Mouse (Mus musculus) G1E (cell line): ENCODE results near the gene Ncoa3.

Experiments
- CTCF ChIP-seq: IDR thresholded peaks from 2 replicates; pipeline ENCODE4 v1.5.1; 2012; ENCODE audit warnings: low read depth, low read length, inconsistent platforms, mixed read lengths
- GATA1 ChIP-seq: IDR thresholded peaks from 2 replicates; pipeline ENCODE4 v1.6.1; 2012; ENCODE audit warnings: borderline replicate concordance, low read length, inconsistent platforms, mixed read lengths
- GATA2 ChIP-seq: IDR thresholded peaks from 2 replicates; pipeline ENCODE4 v1.6.1; 2012; ENCODE audit warnings: low read depth, low read length, inconsistent platforms, borderline replicate concordance

- TF ChIP-seq CTCF: no peak
- TF ChIP-seq GATA2: no peak
- TF ChIP-seq GATA1: no peak
Measured at GRCm38 (mm10) chr2:166021642-166022041, 29.2 kb downstream of the Ncoa3 start.
